Mouse (Mus musculus) retina, postnatal 7 days (tissue): Measurements from ENCODE around the gene Rassf2.

Experiments used
- DNase-seq: peaks from one replicate; pipeline ENCODE4 v3.0.0-alpha.2; 2012; ENCODE audit warnings: low read depth, low spot score

Rassf2 gene

GRCm38 (mm10) chr2:132029646-132030417 is at the start of gene Rassf2:
Gene Rassf2, minus strand, starts transcription at chr2:132030258.
- peak; percentile 53 for DNase-seq

- no peak for DNase-seq
These were observed 49.1 kb upstream of the Rassf2 start for GRCm38 (mm10) chr2:132079139-132079538.

- no peak for DNase-seq
These were observed 43.0 kb upstream of the Rassf2 start for GRCm38 (mm10) chr2:132073052-132073451.

GRCm38 (mm10) chr2:132069985-132070735 is 40.1 kb upstream of the Rassf2 start:
- no peak for DNase-seq

GRCm38 (mm10) chr2:132064185-132064831 is 34.2 kb upstream of the Rassf2 start:
- peak; percentile 32 for DNase-seq

- no peak for DNase-seq
These were observed 33.7 kb upstream of the Rassf2 start for GRCm38 (mm10) chr2:132063776-132064175.

- DNase-seq: no peak
These were observed 31.8 kb upstream of the Rassf2 start for GRCm38 (mm10) chr2:132061884-132062283.

GRCm38 (mm10) chr2:132059919-132060318 is 29.9 kb upstream of the Rassf2 start:
- DNase-seq: no peak

- DNase-seq: no peak
These were observed 25.3 kb upstream of the Rassf2 start for GRCm38 (mm10) chr2:132055349-132055753.

- no peak for DNase-seq
These were observed 23.8 kb upstream of the Rassf2 start for GRCm38 (mm10) chr2:132053824-132054223.

GRCm38 (mm10) chr2:132051798-132052197 is 21.7 kb upstream of the Rassf2 start:
- no peak for DNase-seq

GRCm38 (mm10) chr2:132049921-132050320 is 19.9 kb upstream of the Rassf2 start:
- DNase-seq: no peak

GRCm38 (mm10) chr2:132049491-132049890 is 19.4 kb upstream of the Rassf2 start:
- DNase-seq: no peak

GRCm38 (mm10) chr2:132048143-132048772 is 18.2 kb upstream of the Rassf2 start:
- DNase-seq: no peak

GRCm38 (mm10) chr2:132047364-132047763 is 17.3 kb upstream of the Rassf2 start:
- no peak for DNase-seq

- DNase-seq: no peak
These were observed 16.6 kb upstream of the Rassf2 start for GRCm38 (mm10) chr2:132046659-132047058.

- DNase-seq: no peak
These were observed 14.5 kb upstream of the Rassf2 start for GRCm38 (mm10) chr2:132044320-132045274.

GRCm38 (mm10) chr2:132043101-132043621 is 13.1 kb upstream of the Rassf2 start:
- no peak for DNase-seq

- no peak for DNase-seq
These were observed 9.8 kb upstream of the Rassf2 start for GRCm38 (mm10) chr2:132039894-132040293.

GRCm38 (mm10) chr2:132036326-132036725 is 6.3 kb upstream of the Rassf2 start:
- no peak for DNase-seq

GRCm38 (mm10) chr2:132035470-132035835 is 5.4 kb upstream of the Rassf2 start:
- no peak for DNase-seq
